Mouse (Mus musculus): ENCODE measurements around the gene Abl1. TPM values are rescaled to one million over a fixed set of nuclear protein-coding genes. Genes with fewer than 3 reads are reported as not detected.
A peak's percentile ranks its signal among the peaks of the same experiment; 100 is the strongest.

The Abl1 gene
- polyA plus RNA-seq, 1 experiment from 2014 or later: 40.9 TPM

GRCm38 (mm10) chr2:31767104-31767503 is 78.9 kb downstream of the Abl1 start:
- peaks cover 76% of the 10 kb centered on the region for H3K4me1 ChIP-seq
- no peak overlapping the region for H3K4me3 ChIP-seq (replicated peaks)
- no peak for ATAC-seq (ENCODE audit: insufficient number of reproducible peaks, low FRiP score, low TSS enrichment, low read depth)
- H3K9ac ChIP-seq: no peak overlapping the region
- H3K9me3 ChIP-seq (replicated peaks): no peaks in the 10 kb centered on the region
- H3K36me3 ChIP-seq: no peaks in the 10 kb centered on the region
- H3K27me3 ChIP-seq: no peaks in the 10 kb centered on the region
- H3K27ac ChIP-seq (replicated peaks): no peak overlapping the region
- 96% methylated on average over 6 of the region's 6 CpGs for WGBS
- H3K4me2 ChIP-seq (replicated peaks): no peak overlapping the region

- Histone ChIP-seq H3K27ac (replicated peaks) (no peak overlapping the region), H3K4me1 (peaks cover 78% of the 10 kb centered on the region), H3K4me2 (replicated peaks) (no peak overlapping the region), H3K9ac (no peak overlapping the region), H3K9me3 (replicated peaks) (no peaks in the 10 kb centered on the region), H3K27me3 (no peaks in the 10 kb centered on the region), H3K36me3 (no peaks in the 10 kb centered on the region), H3K4me3 (replicated peaks) (no peak overlapping the region)
- WGBS: 60% methylated on average over 4 of the region's 4 CpGs
- no peak for ATAC-seq (ENCODE audit: insufficient number of reproducible peaks, low FRiP score, low TSS enrichment, low read depth)
Measured at GRCm38 (mm10) chr2:31767815-31768214, 79.6 kb downstream of the Abl1 start.

GRCm38 (mm10) chr2:31769115-31769514 is 80.9 kb downstream of the Abl1 start:
- Histone ChIP-seq H3K9ac (no peak overlapping the region), H3K36me3 (no peaks in the 10 kb centered on the region), H3K4me2 (replicated peaks) (peak overlapping the region; percentile 12; the same call in 1 of the 2 replicates), H3K27me3 (no peaks in the 10 kb centered on the region), H3K27ac (replicated peaks) (peak overlapping the region; percentile 76), H3K9me3 (replicated peaks) (no peaks in the 10 kb centered on the region), H3K4me3 (replicated peaks) (0 out of 2 replicates have a peak overlapping the region, but pooled peaks have one; percentile 1), H3K4me1 (peaks cover 74% of the 10 kb centered on the region)
- 35% methylated on average over 4 of the region's 4 CpGs for WGBS
- ATAC-seq (ENCODE audit: insufficient number of reproducible peaks, low FRiP score, low TSS enrichment, low read depth): no peak

- no peak overlapping the region for H3K9ac ChIP-seq
- H3K9me3 ChIP-seq (replicated peaks): no peaks in the 10 kb centered on the region
- 17% methylated on average over 6 of the region's 6 CpGs for WGBS
- H3K4me2 ChIP-seq (replicated peaks): 0 out of 2 replicates have a peak overlapping the region, but pooled peaks have one; percentile 12
- H3K4me1 ChIP-seq: peaks cover 72% of the 10 kb centered on the region
- H3K36me3 ChIP-seq: no peaks in the 10 kb centered on the region
- H3K27me3 ChIP-seq: no peaks in the 10 kb centered on the region
- 0 out of 2 replicates have a peak overlapping the region, but pooled peaks have one; percentile 1 for H3K4me3 ChIP-seq (replicated peaks)
- ATAC-seq (ENCODE audit: insufficient number of reproducible peaks, low FRiP score, low TSS enrichment, low read depth): no peak
- H3K27ac ChIP-seq (replicated peaks): peak overlapping the region; percentile 76
Measured at GRCm38 (mm10) chr2:31769631-31770111, 81.5 kb downstream of the Abl1 start.

- Histone ChIP-seq H3K9ac (no peak overlapping the region), H3K4me3 (replicated peaks) (no peak overlapping the region), H3K27ac (replicated peaks) (peak overlapping the region; percentile 76), H3K36me3 (0 out of 2 replicates have a peak, but pooled peaks cover 4% of the 10 kb centered on the region), H3K4me1 (peaks cover 69% of the 10 kb centered on the region), H3K27me3 (no peaks in the 10 kb centered on the region), H3K9me3 (replicated peaks) (no peaks in the 10 kb centered on the region), H3K4me2 (replicated peaks) (no peak overlapping the region)
- WGBS: 8% methylated on average over 7 of the region's 7 CpGs
- ATAC-seq (ENCODE audit: insufficient number of reproducible peaks, low FRiP score, low TSS enrichment, low read depth): peak; percentile 52; the same call in 1 of the 2 replicates
Measured at GRCm38 (mm10) chr2:31770781-31771441, 82.7 kb downstream of the Abl1 start.

- Histone ChIP-seq H3K9ac (no peak overlapping the region), H3K27ac (replicated peaks) (no peak overlapping the region), H3K27me3 (no peaks in the 10 kb centered on the region), H3K36me3 (peaks cover 48% of the 10 kb centered on the region), H3K9me3 (replicated peaks) (no peaks in the 10 kb centered on the region), H3K4me2 (replicated peaks) (no peak overlapping the region), H3K4me1 (peaks cover 18% of the 10 kb centered on the region), H3K4me3 (replicated peaks) (no peak overlapping the region)
- no peak for ATAC-seq (ENCODE audit: insufficient number of reproducible peaks, low FRiP score, low TSS enrichment, low read depth)
- 95% methylated on average over 3 of the region's 3 CpGs for WGBS
Measured at GRCm38 (mm10) chr2:31776479-31776878, 88.3 kb downstream of the Abl1 start.

GRCm38 (mm10) chr2:31779258-31779657 is 91.1 kb downstream of the Abl1 start:
- no peak overlapping the region for H3K9ac ChIP-seq
- no peak overlapping the region for H3K27ac ChIP-seq (replicated peaks)
- WGBS: 90% methylated on average over 2 of the region's 2 CpGs
- no peaks in the 10 kb centered on the region for H3K9me3 ChIP-seq (replicated peaks)
- no peak overlapping the region for H3K4me2 ChIP-seq (replicated peaks)
- H3K27me3 ChIP-seq: no peaks in the 10 kb centered on the region
- peaks cover 74% of the 10 kb centered on the region for H3K36me3 ChIP-seq
- ATAC-seq (ENCODE audit: insufficient number of reproducible peaks, low FRiP score, low TSS enrichment, low read depth): no peak
- no peak overlapping the region for H3K4me3 ChIP-seq (replicated peaks)
- H3K4me1 ChIP-seq: 0 out of 2 replicates have a peak, but pooled peaks cover 4% of the 10 kb centered on the region

- Histone ChIP-seq H3K9ac (no peak overlapping the region), H3K4me2 (replicated peaks) (no peak overlapping the region), H3K4me3 (replicated peaks) (no peak overlapping the region), H3K27me3 (no peaks in the 10 kb centered on the region), H3K27ac (replicated peaks) (0 out of 2 replicates have a peak overlapping the region, but pooled peaks have one; percentile 48), H3K36me3 (peaks cover 92% of the 10 kb centered on the region), H3K9me3 (replicated peaks) (no peaks in the 10 kb centered on the region), H3K4me1 (0 out of 2 replicates have a peak, but pooled peaks cover 4% of the 10 kb centered on the region)
- 55% methylated on average over 8 of the region's 8 CpGs for WGBS
- ATAC-seq (ENCODE audit: insufficient number of reproducible peaks, low FRiP score, low TSS enrichment, low read depth): no peak
Measured at GRCm38 (mm10) chr2:31782958-31783602, 94.9 kb downstream of the Abl1 start.

GRCm38 (mm10) chr2:31785074-31785473 is 96.9 kb downstream of the Abl1 start:
- peak; percentile 20; the same call in 1 of the 2 replicates for ATAC-seq (ENCODE audit: insufficient number of reproducible peaks, low FRiP score, low TSS enrichment, low read depth)
- Histone ChIP-seq H3K27ac (replicated peaks) (no peak overlapping the region), H3K4me2 (replicated peaks) (no peak overlapping the region), H3K4me3 (replicated peaks) (no peak overlapping the region), H3K4me1 (0 out of 2 replicates have a peak, but pooled peaks cover 4% of the 10 kb centered on the region), H3K27me3 (no peaks in the 10 kb centered on the region), H3K9ac (no peak overlapping the region), H3K9me3 (replicated peaks) (no peaks in the 10 kb centered on the region), H3K36me3 (peaks cover 89% of the 10 kb centered on the region)
- WGBS: 43% methylated on average over 9 of the region's 9 CpGs

GRCm38 (mm10) chr2:31787029-31787428 is 98.9 kb downstream of the Abl1 start:
- no peaks in the 10 kb centered on the region for H3K27me3 ChIP-seq
- H3K4me2 ChIP-seq (replicated peaks): no peak overlapping the region
- 15% methylated on average over 7 of the region's 7 CpGs for WGBS
- H3K27ac ChIP-seq (replicated peaks): no peak overlapping the region
- H3K9ac ChIP-seq: no peak overlapping the region
- H3K36me3 ChIP-seq: peaks cover 89% of the 10 kb centered on the region
- ATAC-seq (ENCODE audit: insufficient number of reproducible peaks, low FRiP score, low TSS enrichment, low read depth): no peak
- H3K9me3 ChIP-seq (replicated peaks): no peaks in the 10 kb centered on the region
- 0 out of 2 replicates have a peak, but pooled peaks cover 2% of the 10 kb centered on the region for H3K4me1 ChIP-seq
- H3K4me3 ChIP-seq (replicated peaks): no peak overlapping the region

- Histone ChIP-seq H3K36me3 (peaks cover 90% of the 10 kb centered on the region), H3K4me3 (replicated peaks) (no peak overlapping the region), H3K9ac (no peak overlapping the region), H3K4me1 (no peaks in the 10 kb centered on the region), H3K4me2 (replicated peaks) (no peak overlapping the region), H3K9me3 (replicated peaks) (no peaks in the 10 kb centered on the region), H3K27ac (replicated peaks) (no peak overlapping the region), H3K27me3 (no peaks in the 10 kb centered on the region)
- 71% methylated on average over 3 of the region's 3 CpGs for WGBS
- ATAC-seq (ENCODE audit: insufficient number of reproducible peaks, low FRiP score, low TSS enrichment, low read depth): no peak
Measured at GRCm38 (mm10) chr2:31788227-31788626, 100.1 kb downstream of the Abl1 start.

Measured in embryonic facial prominence, embryonic 15.5 days (tissue).